Comparison of ENCODE assay signal across 19 mouse cellular contexts in the genomic region with DNA sequence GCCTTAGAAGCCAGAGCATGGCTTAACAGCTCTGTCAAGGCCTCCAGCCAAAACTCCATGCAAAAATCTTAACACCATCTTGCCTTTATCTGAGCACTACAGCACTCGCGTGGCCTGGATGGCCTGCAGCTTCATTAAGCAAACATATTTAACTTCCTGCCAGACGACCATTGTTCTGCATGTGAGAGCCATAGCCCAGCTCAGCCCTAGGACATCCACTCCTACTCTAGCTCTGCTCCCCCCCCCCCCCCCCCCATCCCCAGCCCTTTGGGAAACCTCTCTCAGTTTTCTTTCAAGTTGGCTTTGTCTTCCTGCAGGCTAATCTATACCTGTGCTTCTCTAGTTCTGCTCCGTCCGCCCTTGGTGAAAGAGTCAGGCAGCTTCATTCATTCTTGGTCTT.
A peak's percentile ranks its signal among the peaks of the same experiment; 100 is the strongest.
DNase-seq lines count a peak whose midpoint lies in the region; ATAC-seq and TF ChIP-seq lines count a peak whose summit lies in the region.
"Had no signal": no experiment of that assay in that cellular context is flagged by ENCODE, and none has a peak within 500 bp of the region (broad histone marks: within the 10 kb centered on the region; RNA-seq: fewer than 3 reads in every experiment).

No protein-coding gene starts in this region.

- peaks cover 51% of the 10 kb centered on the region for H3K79me2 ChIP-seq in CH12.LX (replicated peaks; ENCODE audit: control insufficient read depth, extremely low read depth, insufficient read depth, poor library complexity, severe bottlenecking)

- 10% methylated on average over 5 of the region's 5 CpGs for WGBS in forebrain, embryonic 12.5 days
- WGBS in forebrain, postnatal 0 days, result 18% methylated on average over 5 of the region's 5 CpGs
- WGBS in midbrain, embryonic 10.5 days, result 21% methylated on average over 5 of the region's 5 CpGs

- TF ChIP-seq RAD21 in CH12.LX (IDR thresholded peaks at IDR 0.05; ENCODE audit: low read depth, low read length), result no peak

- dilution Hi-C loops in CH12.LX (cut with MboI; ENCODE audit: extremely low pct_ligation_motif_present, extremely low pct_unique_long_range_greater_than_20kb, low sequenced_read_pairs), result no loop called here

- H3K27me3 ChIP-seq in forebrain, embryonic 12.5 days, result no peaks in the 10 kb centered on the region; the same call in 1 of the 2 replicates
- no peaks in the 10 kb centered on the region for H3K27me3 ChIP-seq in forebrain, postnatal 0 days (ENCODE audit: insufficient read depth, low read length)
- no peaks in the 10 kb centered on the region for H3K27me3 ChIP-seq in CH12.LX (replicated peaks)
- H3K27me3 ChIP-seq in midbrain, embryonic 10.5 days (ENCODE audit: low read depth, poor library complexity, severe bottlenecking), result peaks cover 11% of the 10 kb centered on the region; the same call in 1 of the 2 replicates
- H3K27me3 ChIP-seq: embryonic facial prominence, embryonic 15.5 days; limb, embryonic 12.5 days; liver, embryonic 15.5 days had no signal

- peaks cover 18% of the 10 kb centered on the region for H3K4me1 ChIP-seq in forebrain, embryonic 12.5 days
- H3K4me1 ChIP-seq in forebrain, postnatal 0 days (ENCODE audit: insufficient read depth), result peaks cover 8% of the 10 kb centered on the region; the same call in 1 of the 2 replicates
- peaks cover 18 to 85% of the 10 kb centered on the region in 2 experiments for H3K4me1 ChIP-seq in CH12.LX (ENCODE audit: control insufficient read depth in 1 of 2, insufficient read depth in 2 of 2)
- H3K4me1 ChIP-seq in midbrain, embryonic 10.5 days, result peaks cover 38% of the 10 kb centered on the region

- no peak overlapping the region for H3K4me2 ChIP-seq in forebrain, embryonic 12.5 days
- H3K4me2 ChIP-seq in forebrain, postnatal 0 days (ENCODE audit: low read depth), result no peak overlapping the region
- peak overlapping the region; percentile 37; the same call in 1 of the 2 replicates for H3K4me2 ChIP-seq in CH12.LX (ENCODE audit: insufficient read depth, low read depth, poor library complexity, severe bottlenecking)
- H3K4me2 ChIP-seq: embryonic facial prominence, embryonic 15.5 days; limb, embryonic 12.5 days; liver, embryonic 15.5 days had no signal

- no peak overlapping the region for H3K27ac ChIP-seq in forebrain, embryonic 12.5 days
- no peak overlapping the region for H3K27ac ChIP-seq in forebrain, postnatal 0 days (ENCODE audit: low read depth, low read length)
- H3K27ac ChIP-seq in CH12.LX (ENCODE audit: insufficient read depth, low read depth), result peak overlapping the region; percentile 44; the same call in 1 of the 2 replicates
- H3K27ac ChIP-seq in midbrain, embryonic 10.5 days (replicated peaks), result peak overlapping the region; percentile 57
- H3K27ac ChIP-seq: embryonic facial prominence, embryonic 15.5 days; limb, embryonic 12.5 days; liver, embryonic 15.5 days; stomach, postnatal 0 days had no signal

- no peak overlapping the region for H3K4me3 ChIP-seq in forebrain, embryonic 12.5 days (replicated peaks)
- no peak overlapping the region for H3K4me3 ChIP-seq in forebrain, postnatal 0 days (ENCODE audit: low read depth, low read length)
- no peak overlapping the region for H3K4me3 ChIP-seq in CH12.LX (replicated peaks in 1 of 3; ENCODE audit: low read depth in 2 of 3, low read length in 2 of 3, poor library complexity in 1 of 3)
- no peak overlapping the region for H3K4me3 ChIP-seq in midbrain, embryonic 10.5 days
- H3K4me3 ChIP-seq: embryonic facial prominence, embryonic 15.5 days; limb, embryonic 12.5 days; liver, embryonic 15.5 days had no signal

- H3K36me3 ChIP-seq in forebrain, embryonic 12.5 days (replicated peaks), result no peaks in the 10 kb centered on the region
- H3K36me3 ChIP-seq in forebrain, postnatal 0 days (ENCODE audit: insufficient read depth), result no peaks in the 10 kb centered on the region
- H3K36me3 ChIP-seq in CH12.LX (replicated peaks in 1 of 2; ENCODE audit: control insufficient read depth in 1 of 2, insufficient read depth in 1 of 2, low read length in 1 of 2), result peaks cover 0 to 34% of the 10 kb centered on the region in 2 experiments
- no peaks in the 10 kb centered on the region for H3K36me3 ChIP-seq in midbrain, embryonic 10.5 days
- H3K36me3 ChIP-seq: embryonic facial prominence, embryonic 15.5 days; limb, embryonic 12.5 days; liver, embryonic 15.5 days had no signal

- no peak for TF ChIP-seq POLR2A in CH12.LX (IDR thresholded peaks at IDR 0.05; ENCODE audit: low read depth, low read length)

- no peak for TF ChIP-seq EP300 in CH12.LX (IDR thresholded peaks at IDR 0.05; ENCODE audit: low read length)

- no peak for DNase-seq in forebrain, postnatal 0 days
- DNase-seq in CH12.LX (ENCODE audit: extremely low read depth), result no peak
- peak; percentile 5 for DNase-seq in gonadal fat pad, adult 2 months (ENCODE audit: low read depth)
- DNase-seq in midbrain, embryonic 10.5 days (ENCODE audit: low spot score), result peak; percentile 33
- no peak for DNase-seq in kidney, adult 11 months
- no peak for DNase-seq in cerebellum, postnatal 36 days
- no peak for DNase-seq in right cerebral cortex, postnatal 4 days
- DNase-seq: adrenal gland, adult 2 months; cerebellum, postnatal 10 days; gastrocnemius, postnatal 36 days; heart, postnatal 10 days; kidney, adult 18-20 months; kidney, postnatal 4 days; thymus, postnatal 4 days had no signal

- H3K9me3 ChIP-seq in forebrain, embryonic 12.5 days, result no peaks in the 10 kb centered on the region
- H3K9me3 ChIP-seq in forebrain, postnatal 0 days (ENCODE audit: low read length), result no peaks in the 10 kb centered on the region
- H3K9me3 ChIP-seq in CH12.LX (replicated peaks; ENCODE audit: low read length), result peaks cover 8% of the 10 kb centered on the region
- no peaks in the 10 kb centered on the region for H3K9me3 ChIP-seq in midbrain, embryonic 10.5 days (replicated peaks)
- H3K9me3 ChIP-seq: embryonic facial prominence, embryonic 15.5 days; limb, embryonic 12.5 days; liver, embryonic 15.5 days had no signal

- no peak overlapping the region for H3K9ac ChIP-seq in forebrain, embryonic 12.5 days
- H3K9ac ChIP-seq in forebrain, postnatal 0 days, result no peak overlapping the region
- H3K9ac ChIP-seq in CH12.LX (ENCODE audit: insufficient read depth, low read depth), result no peak overlapping the region; the same call in 1 of the 2 replicates
- H3K9ac ChIP-seq: embryonic facial prominence, embryonic 15.5 days; limb, embryonic 12.5 days; liver, embryonic 15.5 days had no signal

- 0 out of 2 replicates have a peak, but pooled peaks have one; percentile 33 for ATAC-seq in forebrain, embryonic 12.5 days (ENCODE audit: low FRiP score)
- ATAC-seq in forebrain, postnatal 0 days, result no peak

- no peak for TF ChIP-seq CTCF in forebrain, postnatal 0 days (IDR thresholded peaks at IDR 0.05; ENCODE audit: low read depth)
- no peak for TF ChIP-seq CTCF in CH12.LX (conservative IDR thresholded peaks at IDR 0.05 in 1 of 2, IDR thresholded peaks at IDR 0.05 in 1 of 2; ENCODE audit: low read depth in 2 of 2, low read length in 2 of 2)

- in situ Hi-C loops in CH12.LX (cut with MboI; ENCODE audit: low pct_ligation_motif_present, low pct_unique_long_range_greater_than_20kb, low sequenced_read_pairs), result loop anchor here (10.0 kb wide), 1 partner anchor 63 kb away; no protein-coding TSS in a partner anchor

TF ChIP-seq in CH12.LX, 34 proteins besides CTCF, POLR2A, EP300 and RAD21:
- no peak for TF ChIP-seq UBTF (IDR thresholded peaks at IDR 0.05; ENCODE audit: low read depth, low read length)
- no peak for TF ChIP-seq E2F4 (IDR thresholded peaks at IDR 0.05; ENCODE audit: insufficient replicate concordance, low read depth, low read length)
- no peak for TF ChIP-seq KAT2A (IDR thresholded peaks at IDR 0.05; ENCODE audit: insufficient replicate concordance, low read length)
- TF ChIP-seq MEF2A (IDR thresholded peaks at IDR 0.05; ENCODE audit: borderline replicate concordance, low read depth, low read length), result no peak
- no peak for TF ChIP-seq ZMIZ1 (IDR thresholded peaks at IDR 0.05; ENCODE audit: low read depth, low read length)
- no peak for TF ChIP-seq MAZ (IDR thresholded peaks at IDR 0.05; ENCODE audit: low read depth, low read length)
- no peak for TF ChIP-seq HCFC1 (IDR thresholded peaks at IDR 0.05; ENCODE audit: low read depth, low read length)
- no peak for TF ChIP-seq MXI1 (IDR thresholded peaks at IDR 0.05; ENCODE audit: low read depth, low read length)
- TF ChIP-seq SMC3 (IDR thresholded peaks at IDR 0.05; ENCODE audit: low read depth, low read length), result no peak
- no peak for TF ChIP-seq CHD1 (IDR thresholded peaks at IDR 0.05; ENCODE audit: low read depth, low read length)
- TF ChIP-seq BHLHE40 (IDR thresholded peaks at IDR 0.05; ENCODE audit: low read depth, low read length), result no peak
- TF ChIP-seq ELF1 (IDR thresholded peaks at IDR 0.05; ENCODE audit: low read depth, low read length), result no peak
- TF ChIP-seq USF1 (IDR thresholded peaks at IDR 0.05; ENCODE audit: low read depth, low read length), result no peak
- TF ChIP-seq PAX5 (IDR thresholded peaks at IDR 0.05; ENCODE audit: low read length), result no peak

Comparison
In these comparisons a context has a peak if more than half of its experiments do, and no peak if none do; other contexts are left out.
1. H3K27ac ChIP-seq: peak in CH12.LX (single experiment) and midbrain, embryonic 10.5 days (single experiment); none in forebrain, embryonic 12.5 days (single experiment) and forebrain, postnatal 0 days (single experiment).
2. DNase-seq: peak in gonadal fat pad, adult 2 months (single experiment) and midbrain, embryonic 10.5 days (single experiment); none in forebrain, postnatal 0 days (single experiment), CH12.LX (single experiment), kidney, adult 11 months (single experiment), cerebellum, postnatal 36 days (0 of 2) and right cerebral cortex, postnatal 4 days (single experiment).